33 mouse cellular contexts compared by ENCODE assay signal in the genomic region with DNA sequence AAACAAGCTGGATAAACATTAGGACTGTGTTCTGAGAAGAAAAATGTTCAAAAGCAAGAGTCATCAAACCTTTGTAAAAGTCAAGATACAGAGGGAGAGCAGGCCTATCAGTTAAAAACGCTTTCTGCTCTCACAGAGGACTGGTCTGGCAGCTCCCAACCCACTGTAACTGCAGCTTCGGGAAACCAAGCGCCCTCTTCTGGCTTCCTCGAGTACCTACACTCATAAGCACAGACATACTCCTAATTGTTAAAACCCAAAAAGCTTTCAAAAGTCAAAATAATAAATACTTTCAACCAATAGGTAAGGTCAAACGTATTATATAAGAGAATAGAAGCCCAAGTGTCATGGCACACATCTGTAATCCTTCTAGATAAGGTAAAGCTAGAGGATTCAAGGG. TPM values are rescaled to one million over a fixed set of nuclear protein-coding genes. Genes with fewer than 3 reads are reported as not detected.
DNase-seq lines count a peak whose midpoint lies in the region; TF ChIP-seq lines count a peak whose summit lies in the region.
"Had no signal": no experiment of that assay in that cellular context is flagged by ENCODE, and none has a peak within 500 bp of the region (broad histone marks: within the 10 kb centered on the region; RNA-seq: fewer than 3 reads in every experiment).

No protein-coding gene starts in this region.

- no peak for TF ChIP-seq EP300 in MEL (IDR thresholded peaks at IDR 0.05; ENCODE audit: low read depth in 1 of 2, low read length in 2 of 2)

- peak in 2 of 3 experiments; percentile 30 to 32; a peak in 4 of 6 replicates for TF ChIP-seq CTCF in MEL (IDR thresholded peaks at IDR 0.05 in 2 of 3, conservative IDR thresholded peaks at IDR 0.05 in 1 of 3; ENCODE audit: control insufficient read depth in 1 of 3, insufficient read depth in 1 of 3, low read depth in 2 of 3, low read length in 3 of 3, poor library complexity in 1 of 3, severe bottlenecking in 1 of 3)
- TF ChIP-seq CTCF in thymus, adult 2 months (IDR thresholded peaks at IDR 0.05; ENCODE audit: borderline replicate concordance, control insufficient read depth, extremely low read depth, insufficient read depth, low read length, poor library complexity), result no peak

- WGBS in thymus, adult 2 months, result 89% methylated on average over 5 of the region's 5 CpGs

- peak; percentile 43 for DNase-seq in heart, adult 11 months
- DNase-seq in heart, postnatal 10 days, result no peak
- DNase-seq in A20 (ENCODE audit: low read depth, low spot score) (peak; percentile 8), MEL (ENCODE audit: low read depth, low spot score) (peak; percentile 14), ZHBTc4 (ENCODE audit: low read depth, low spot score) (peak; percentile 54)
- no peak for DNase-seq in thymus, adult 2 months
- no peak for DNase-seq in urinary bladder, postnatal 10 days (ENCODE audit: low spot score)
- no peak for DNase-seq in natural killer cell, adult 2 months (ENCODE audit: low spot score in 2 of 2)
- DNase-seq: adrenal gland, postnatal 10 days; adrenal gland, postnatal 36 days; B cell, adult 2 months; cerebellum, adult 18-20 months; cerebellum, adult 9-10 months; cerebellum, postnatal 14 days; gastrocnemius, postnatal 36 days; heart, postnatal 36 days had no signal

- intact Hi-C loops in heart, postnatal 10 days (cut with DNase I), result no loop called here

- H3K36me3 ChIP-seq in MEL (ENCODE audit: control insufficient read depth in 1 of 2, insufficient read depth in 2 of 2, low read length in 2 of 2), result no peaks in the 10 kb centered on the region
- no peaks in the 10 kb centered on the region for H3K36me3 ChIP-seq in thymus, adult 2 months (ENCODE audit: control insufficient read depth, insufficient read depth, low read length)
- H3K36me3 ChIP-seq: hindbrain, embryonic 10.5 days; hindbrain, embryonic 13.5 days had no signal

- H3K4me3 ChIP-seq in MEL (ENCODE audit: control insufficient read depth in 1 of 2, insufficient read depth in 1 of 2, low read depth in 2 of 2, low read length in 2 of 2), result no peak overlapping the region
- no peak overlapping the region for H3K4me3 ChIP-seq in thymus, adult 2 months (ENCODE audit: control insufficient read depth, insufficient read depth, low read length)
- H3K4me3 ChIP-seq: hindbrain, embryonic 10.5 days; hindbrain, embryonic 13.5 days had no signal

- no peak overlapping the region for H3K27ac ChIP-seq in MEL (ENCODE audit: control insufficient read depth, low read depth, low read length)
- no peak overlapping the region for H3K27ac ChIP-seq in thymus, adult 2 months (ENCODE audit: control insufficient read depth, insufficient read depth, low read length)
- H3K27ac ChIP-seq: hindbrain, embryonic 10.5 days; hindbrain, embryonic 13.5 days had no signal

- H3K27me3 ChIP-seq in MEL (ENCODE audit: control insufficient read depth in 1 of 2, insufficient read depth in 2 of 2, low read length in 2 of 2), result peaks cover 5 to 10% of the 10 kb centered on the region in 2 experiments
- no peaks in the 10 kb centered on the region for H3K27me3 ChIP-seq in thymus, adult 2 months (ENCODE audit: control insufficient read depth, insufficient read depth, low read length)
- H3K27me3 ChIP-seq: hindbrain, embryonic 13.5 days had no signal

- H3K79me2 ChIP-seq in MEL (ENCODE audit: control insufficient read depth, insufficient read depth, low read length, poor library complexity), result no peaks in the 10 kb centered on the region

- TF ChIP-seq POLR2A in MEL (IDR thresholded peaks at IDR 0.05; ENCODE audit: control insufficient read depth in 1 of 2, insufficient read depth in 1 of 2, low read depth in 1 of 2, low read length in 2 of 2, poor library complexity in 1 of 2), result no peak
- no peak for TF ChIP-seq POLR2A in thymus, adult 2 months (IDR thresholded peaks at IDR 0.05; ENCODE audit: control insufficient read depth, extremely low read depth, insufficient read depth, low read length, poor library complexity)

- no peak overlapping the region for H3K9ac ChIP-seq in MEL (ENCODE audit: control insufficient read depth, low read depth, low read length, poor library complexity, severe bottlenecking)
- H3K9ac ChIP-seq: hindbrain, embryonic 13.5 days had no signal

- H3K4me1 ChIP-seq in MEL (ENCODE audit: control insufficient read depth in 1 of 2, insufficient read depth in 2 of 2, low read length in 2 of 2), result no peaks in the 10 kb centered on the region
- no peaks in the 10 kb centered on the region for H3K4me1 ChIP-seq in thymus, adult 2 months (replicated peaks; ENCODE audit: control insufficient read depth, insufficient read depth, low read length)
- H3K4me1 ChIP-seq: hindbrain, embryonic 10.5 days; hindbrain, embryonic 13.5 days had no signal

- no peaks in the 10 kb centered on the region for H3K9me3 ChIP-seq in MEL (replicated peaks; ENCODE audit: insufficient read depth, low read length)
- H3K9me3 ChIP-seq: hindbrain, embryonic 10.5 days; hindbrain, embryonic 13.5 days had no signal

- peak; percentile 7; the same call in 1 of the 2 replicates for TF ChIP-seq RAD21 in MEL (IDR thresholded peaks at IDR 0.05; ENCODE audit: low read depth, low read length)

TF ChIP-seq in MEL, 35 proteins besides CTCF, POLR2A, EP300 and RAD21:
- TF ChIP-seq E2F4 (IDR thresholded peaks at IDR 0.05; ENCODE audit: borderline replicate concordance, low read depth, low read length), result no peak
- TF ChIP-seq ZC3H11A (IDR thresholded peaks at IDR 0.05; ENCODE audit: low read depth, low read length), result no peak
- TF ChIP-seq TCF12 (IDR thresholded peaks at IDR 0.05; ENCODE audit: low read depth, low read length), result no peak
- no peak for TF ChIP-seq UBTF (IDR thresholded peaks at IDR 0.05; ENCODE audit: borderline replicate concordance, insufficient read depth, low read depth, low read length)
- TF ChIP-seq MXI1 (IDR thresholded peaks at IDR 0.05; ENCODE audit: low read depth, low read length), result no peak
- TF ChIP-seq CHD1 (IDR thresholded peaks at IDR 0.05; ENCODE audit: low read depth, low read length), result no peak
- TF ChIP-seq TBP (IDR thresholded peaks at IDR 0.05; ENCODE audit: low read depth, low read length), result no peak
- TF ChIP-seq HCFC1 (IDR thresholded peaks at IDR 0.05; ENCODE audit: low read depth, low read length), result no peak
- TF ChIP-seq ZNF384 (IDR thresholded peaks at IDR 0.05; ENCODE audit: low read depth, low read length), result no peak
- TF ChIP-seq NELFE (IDR thresholded peaks at IDR 0.05; ENCODE audit: low read depth, low read length), result no peak
- TF ChIP-seq CHD2 (IDR thresholded peaks at IDR 0.05; ENCODE audit: low read length), result no peak
- TF ChIP-seq MYB (IDR thresholded peaks at IDR 0.05; ENCODE audit: low read depth, low read length), result no peak
- TF ChIP-seq ETS1 (IDR thresholded peaks at IDR 0.05; ENCODE audit: low read depth, low read length), result no peak
- no peak for TF ChIP-seq POLR2AphosphoS5 (IDR thresholded peaks at IDR 0.05; ENCODE audit: borderline replicate concordance, low read depth, low read length)
- no peak for TF ChIP-seq SMC3 (IDR thresholded peaks at IDR 0.05; ENCODE audit: low read depth, low read length)

RNA-seq across cellular contexts. Expression of a gene that starts 5.9 kb away (rescaled TPM):
- not detected for total RNA-seq in heart, postnatal 10 days (2021)
- not detected in 2 replicates for total RNA-seq in MEL (2012; rRNA removed)
- not detected for polyA plus RNA-seq in MEL (2012; ENCODE audit: insufficient read depth in 1 of 2, insufficient read length in 2 of 2, low read depth in 1 of 2, low replicate concordance in 2 of 2, missing spikeins in 1 of 2)
- polyA plus RNA-seq in thymus, adult 2 months (2012; rRNA removed), result not detected in 2 replicates
- total RNA-seq: adrenal gland, adult 18-20 months; adrenal gland, postnatal 10 days; adrenal gland, postnatal 36 days; CH12.LX; ES-E14; gastrocnemius, adult 8-10 months; gastrocnemius, postnatal 36 days; granulocyte monocyte progenitor cell, adult 5-6 weeks; heart, adult 8-10 months; heart, postnatal 36 days had no signal
- polyA plus RNA-seq: embryonic facial prominence, embryonic 11.5 days; embryonic facial prominence, embryonic 14.5 days; forebrain, embryonic 11.5 days; forebrain, embryonic 14.5 days; heart, embryonic 11.5 days; heart, embryonic 14.5 days; heart, postnatal 0 days; hindbrain, embryonic 10.5 days; hindbrain, embryonic 13.5 days; hindbrain, embryonic 16.5 days; intestine, embryonic 16.5 days had no signal

RNA-seq across cellular contexts. Expression of a gene that starts 10.9 kb away (rescaled TPM):
- not detected for total RNA-seq in heart, postnatal 10 days (2021)
- not detected in 2 replicates for total RNA-seq in MEL (2012; rRNA removed)
- polyA plus RNA-seq in MEL (2012; ENCODE audit: insufficient read depth in 1 of 2, insufficient read length in 2 of 2, low read depth in 1 of 2, low replicate concordance in 2 of 2, missing spikeins in 1 of 2), result not detected
- not detected in 2 replicates for polyA plus RNA-seq in thymus, adult 2 months (2012; rRNA removed)
- total RNA-seq: adrenal gland, adult 18-20 months; adrenal gland, postnatal 10 days; adrenal gland, postnatal 36 days; gastrocnemius, adult 8-10 months; gastrocnemius, postnatal 36 days; granulocyte monocyte progenitor cell, adult 5-6 weeks; heart, adult 8-10 months; heart, postnatal 36 days had no signal
- polyA plus RNA-seq: embryonic facial prominence, embryonic 11.5 days; embryonic facial prominence, embryonic 14.5 days; forebrain, embryonic 11.5 days; forebrain, embryonic 14.5 days; heart, embryonic 11.5 days; heart, embryonic 14.5 days; heart, postnatal 0 days; hindbrain, embryonic 10.5 days; hindbrain, embryonic 13.5 days; hindbrain, embryonic 16.5 days; intestine, embryonic 16.5 days had no signal

RNA-seq across cellular contexts. Expression of a gene that starts 19.3 kb away (rescaled TPM):
- not detected for total RNA-seq in heart, postnatal 10 days (2021)
- total RNA-seq in MEL (2012; rRNA removed), result 0.12 TPM in 1 of 2 replicates, not detected in the other
- not detected for polyA plus RNA-seq in MEL (2012; ENCODE audit: insufficient read depth in 1 of 2, insufficient read length in 2 of 2, low read depth in 1 of 2, low replicate concordance in 2 of 2, missing spikeins in 1 of 2)
- not detected in 2 replicates for polyA plus RNA-seq in thymus, adult 2 months (2012; rRNA removed)
- total RNA-seq: adrenal gland, adult 18-20 months; adrenal gland, postnatal 10 days; adrenal gland, postnatal 36 days; CH12.LX; ES-E14; gastrocnemius, adult 8-10 months; gastrocnemius, postnatal 36 days; granulocyte monocyte progenitor cell, adult 5-6 weeks; heart, postnatal 36 days had no signal
- polyA plus RNA-seq: embryonic facial prominence, embryonic 11.5 days; forebrain, embryonic 11.5 days; forebrain, embryonic 14.5 days; heart, embryonic 11.5 days; heart, postnatal 0 days; hindbrain, embryonic 10.5 days; hindbrain, embryonic 13.5 days; hindbrain, embryonic 16.5 days had no signal

RNA-seq across cellular contexts. Expression of a gene that starts 30.3 kb away (rescaled TPM):
- total RNA-seq in heart, postnatal 10 days (2021), result not detected
- not detected in 2 replicates for total RNA-seq in MEL (2012; rRNA removed)
- not detected for polyA plus RNA-seq in MEL (2012; ENCODE audit: insufficient read depth in 1 of 2, insufficient read length in 2 of 2, low read depth in 1 of 2, low replicate concordance in 2 of 2, missing spikeins in 1 of 2)
- polyA plus RNA-seq in thymus, adult 2 months (2012; rRNA removed), result not detected in 2 replicates
- total RNA-seq: adrenal gland, adult 18-20 months; adrenal gland, postnatal 10 days; adrenal gland, postnatal 36 days; CH12.LX; ES-E14; gastrocnemius, adult 8-10 months; gastrocnemius, postnatal 36 days; granulocyte monocyte progenitor cell, adult 5-6 weeks; heart, adult 8-10 months; heart, postnatal 36 days had no signal
- polyA plus RNA-seq: embryonic facial prominence, embryonic 11.5 days; embryonic facial prominence, embryonic 14.5 days; forebrain, embryonic 11.5 days; forebrain, embryonic 14.5 days; heart, embryonic 11.5 days; heart, embryonic 14.5 days; heart, postnatal 0 days; hindbrain, embryonic 10.5 days; hindbrain, embryonic 13.5 days; hindbrain, embryonic 16.5 days; intestine, embryonic 16.5 days had no signal

RNA-seq across cellular contexts. Expression of a gene that starts 41.5 kb away (rescaled TPM):
- under 1 TPM; 0.17 to 0.40 TPM for total RNA-seq in heart, postnatal 10 days (2021)
- 0.20 and 0.31 TPM in 2 replicates for total RNA-seq in MEL (2012; rRNA removed)
- polyA plus RNA-seq in MEL (2012; ENCODE audit: insufficient read depth in 1 of 2, insufficient read length in 2 of 2, low read depth in 1 of 2, low replicate concordance in 2 of 2, missing spikeins in 1 of 2), result under 1 TPM in 1 of 2 experiments, not detected in 1; 0.40 TPM
- polyA plus RNA-seq in thymus, adult 2 months (2012; rRNA removed), result 0.23 and 0.41 TPM in 2 replicates
- total RNA-seq: gastrocnemius, adult 8-10 months; gastrocnemius, postnatal 36 days; granulocyte monocyte progenitor cell, adult 5-6 weeks; heart, postnatal 36 days had no signal

Comparison
In these comparisons a context has a peak if more than half of its experiments do, and no peak if none do; other contexts are left out.
1. DNase-seq: peak in heart, adult 11 months (single experiment), A20 (single experiment), MEL (single experiment) and ZHBTc4 (single experiment); none in heart, postnatal 10 days (0 of 2), thymus, adult 2 months (single experiment), urinary bladder, postnatal 10 days (single experiment) and natural killer cell, adult 2 months (0 of 2).